Mouse (Mus musculus) ES-E14 (cell line): ENCODE results near the gene Lrrc4. TPM values are rescaled to one million over a fixed set of nuclear protein-coding genes. Genes with fewer than 3 reads are reported as not detected.

Experiments used
- DNase-seq: peaks from one replicate; pipeline ENCODE4 v3.0.0-alpha.2; 2013; ENCODE audit warnings: low read depth, low spot score
- H3K27ac ChIP-seq: 2 replicates; pipeline ENCODE4 v1.5.1; 2012; ENCODE audit warnings: low read depth, mild to moderate bottlenecking, low read length, moderate library complexity, mixed read lengths; ENCODE audit not compliant: poor library complexity, insufficient read depth, severe bottlenecking
- H3K36me3 ChIP-seq: 2 replicates; pipeline ENCODE4 v1.6.1; 2012; ENCODE audit warnings: mild to moderate bottlenecking, low read length, moderate library complexity, mixed read lengths; ENCODE audit not compliant: control insufficient read depth, poor library complexity, insufficient read depth, severe bottlenecking
- H3K4me1 ChIP-seq, 2 experiments: fragments of 150-350 bp in 1 of 2; sonication (generic) in 1 of 2; 2 replicates each; pipeline ENCODE4 v1.6.1; 2012; ENCODE audit warnings: low read length in 2 of 2, mild to moderate bottlenecking in 1 of 2, mixed read lengths in 1 of 2; ENCODE audit not compliant: control insufficient read depth in 2 of 2, insufficient read depth in 2 of 2, poor library complexity in 1 of 2
- H3K4me3 ChIP-seq, 2 experiments: fragments of 150-350 bp in 1 of 2; sonication (generic) in 1 of 2; 2 replicates each; pipeline ENCODE4 v1.5.1; 2012; ENCODE audit warnings: low read length in 2 of 2, low read depth in 1 of 2, mild to moderate bottlenecking in 1 of 2, mixed read lengths in 1 of 2; ENCODE audit not compliant: insufficient read depth in 1 of 2, poor library complexity in 1 of 2, severe bottlenecking in 1 of 2
- H3K9ac ChIP-seq: 2 replicates; pipeline ENCODE4 v1.6.1; 2012; ENCODE audit warnings: low read depth, mild to moderate bottlenecking, low read length, mixed read lengths; ENCODE audit not compliant: poor library complexity, insufficient read depth, severe bottlenecking
- H3K9me3 ChIP-seq: fragments of 150-350 bp; sonication (generic); 2 replicates; pipeline ENCODE4 v1.6.1; 2012; ENCODE audit warnings: low read depth, mild to moderate bottlenecking, low read length; ENCODE audit not compliant: control insufficient read depth, insufficient read depth
- CHD2 ChIP-seq: IDR thresholded peaks from 2 replicates; pipeline ENCODE4 v1.6.1; 2014; ENCODE audit warnings: mild to moderate bottlenecking, low read depth, low read length, inconsistent platforms
- HCFC1 ChIP-seq: IDR thresholded peaks from 2 replicates; pipeline ENCODE4 v1.6.1; 2012; ENCODE audit warnings: low read length, inconsistent platforms, borderline replicate concordance; ENCODE audit not compliant: insufficient read depth
- MAFK ChIP-seq: IDR thresholded peaks from 2 replicates; pipeline ENCODE4 v1.6.1; 2014; ENCODE audit warnings: mild to moderate bottlenecking, low read depth, low read length, inconsistent platforms; ENCODE audit not compliant: insufficient read depth
- ZC3H11A ChIP-seq: IDR thresholded peaks from 2 replicates; pipeline ENCODE4 v1.6.1; 2012; ENCODE audit warnings: low read depth, mild to moderate bottlenecking, inconsistent platforms, low read length, borderline replicate concordance
- ZNF384 ChIP-seq: IDR thresholded peaks from 2 replicates; pipeline ENCODE4 v1.6.1; 2012; ENCODE audit warnings: low read depth, low read length, inconsistent platforms
- in situ Hi-C, 2 experiments: fragments of 600-800 bp; cut with MboI; formaldehyde crosslinking; loops; one replicate each; pipeline ENCODE4 v1.15.1; 2025; ENCODE audit warnings: low sequenced_read_pairs in 2 of 2, inconsistent platforms in 1 of 2; ENCODE audit not compliant: unreplicated experiment in 2 of 2
- total RNA-seq: library from RNA; depleted of rRNA; stranded (reverse); fragments of 300-350 nt; gene quantifications from 2 replicates; pipeline ENCODE4 v1.2.3, GENCODE M21; 2012

The Lrrc4 gene
- total RNA-seq, 1 experiment: 0.85 TPM

GRCm38 (mm10) chr6:28856789-28857188, 25.2 kb upstream of the Lrrc4 start:
- no peak overlapping the region for H3K9ac ChIP-seq
- DNase-seq: no peak
- in situ Hi-C loops: no loop called here
- TF ChIP-seq CHD2 (no peak), ZNF384 (no peak), ZC3H11A (no peak), MAFK (no peak)
- H3K27ac ChIP-seq: no peak overlapping the region
- H3K4me1 ChIP-seq: no peaks in the 10 kb centered on the region
- H3K4me3 ChIP-seq: no peak overlapping the region
- H3K9me3 ChIP-seq: no peaks in the 10 kb centered on the region
- peaks cover 2% of the 10 kb centered on the region; the same call in 1 of the 2 replicates for H3K36me3 ChIP-seq

DNA sequence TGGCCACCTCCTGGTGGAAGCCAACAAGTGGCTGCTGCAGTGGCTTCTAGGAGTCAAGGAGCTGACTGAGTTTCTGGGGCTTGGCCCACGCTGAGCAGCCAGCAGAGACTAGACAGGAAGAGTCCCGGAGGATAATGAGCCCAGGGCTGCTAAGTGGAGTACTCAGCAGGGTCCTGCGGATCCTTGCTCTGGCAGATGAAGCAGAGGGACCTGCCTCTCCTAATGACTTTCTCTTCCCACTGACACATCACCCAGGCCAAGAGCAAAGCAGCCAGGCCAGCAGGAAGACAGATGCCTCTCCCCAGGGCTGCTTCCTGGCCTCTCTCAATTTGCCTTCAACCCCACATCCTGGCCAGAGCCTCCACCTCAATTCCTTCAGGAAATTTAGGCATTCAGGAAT, 23.9 kb upstream of the Lrrc4 start:
- Histone ChIP-seq H3K36me3 (peaks cover 2% of the 10 kb centered on the region; the same call in 1 of the 2 replicates), H3K4me3 (no peak overlapping the region), H3K9ac (no peak overlapping the region), H3K27ac (no peak overlapping the region), H3K4me1 (no peaks in the 10 kb centered on the region), H3K9me3 (no peaks in the 10 kb centered on the region)
- no peak for DNase-seq
- in situ Hi-C loops: no loop called here
- TF ChIP-seq CHD2 (no peak), ZNF384 (no peak), HCFC1 (no peak)

- no peak for DNase-seq
- Histone ChIP-seq H3K9ac (no peak overlapping the region), H3K36me3 (peaks cover 2% of the 10 kb centered on the region; the same call in 1 of the 2 replicates), H3K9me3 (no peaks in the 10 kb centered on the region), H3K27ac (no peak overlapping the region), H3K4me3 (no peak overlapping the region), H3K4me1 (no peaks in the 10 kb centered on the region)
- TF ChIP-seq CHD2 (no peak), MAFK (no peak)
- in situ Hi-C loops: no loop called here
Measured at GRCm38 (mm10) chr6:28854598-28854997, 23.1 kb upstream of the Lrrc4 start.

- no peak for TF ChIP-seq ZC3H11A
- TF ChIP-seq MAFK: no peak
- TF ChIP-seq CHD2: no peak
- TF ChIP-seq ZNF384: no peak
- no peak for TF ChIP-seq HCFC1
- Histone ChIP-seq H3K9ac (no peak overlapping the region), H3K4me3 (no peak overlapping the region), H3K4me1 (no peaks in the 10 kb centered on the region), H3K27ac (no peak overlapping the region), H3K9me3 (no peaks in the 10 kb centered on the region), H3K36me3 (peaks cover 2% of the 10 kb centered on the region; the same call in 1 of the 2 replicates)
- in situ Hi-C loops: no loop called here
- DNase-seq: no peak
Measured at GRCm38 (mm10) chr6:28853654-28854053, 22.1 kb upstream of the Lrrc4 start.

DNA sequence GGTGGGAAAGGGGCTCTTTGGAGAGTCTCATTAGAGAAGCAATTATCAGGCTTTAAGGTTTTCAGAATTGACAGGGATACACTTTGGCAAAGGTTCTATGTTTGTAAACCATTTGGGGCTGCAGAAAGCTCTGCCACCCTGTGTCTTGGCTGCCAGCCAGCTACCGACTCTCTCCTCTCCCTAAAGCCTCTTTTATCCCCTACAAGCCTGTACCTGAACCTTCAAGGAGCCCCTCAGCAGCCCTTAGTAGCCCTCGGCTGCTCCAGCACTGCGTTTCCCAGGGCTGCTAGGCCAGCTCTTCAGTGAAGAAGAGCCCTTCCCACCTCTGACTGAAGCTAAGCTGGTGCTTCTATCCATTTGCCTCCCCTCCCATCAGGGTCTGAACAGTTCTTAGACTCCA, 21.6 kb upstream of the Lrrc4 start:
- in situ Hi-C loops: no loop called here
- no peak overlapping the region for H3K4me3 ChIP-seq
- H3K4me1 ChIP-seq: no peaks in the 10 kb centered on the region
- no peak overlapping the region for H3K9ac ChIP-seq
- no peak overlapping the region for H3K27ac ChIP-seq
- TF ChIP-seq ZNF384 (no peak), CHD2 (no peak), MAFK (no peak), HCFC1 (no peak), ZC3H11A (no peak)
- peaks cover 2% of the 10 kb centered on the region; the same call in 1 of the 2 replicates for H3K36me3 ChIP-seq
- DNase-seq: no peak
- no peaks in the 10 kb centered on the region for H3K9me3 ChIP-seq
